Mouse (Mus musculus) yolk sac, embryonic 10.5 days (tissue): ENCODE results near the gene Loxl4.

Experiments
- DNase-seq: peaks from one replicate; pipeline ENCODE4 v3.0.0-alpha.2; 2017; ENCODE audit warnings: low spot score

Loxl4 gene

DNA sequence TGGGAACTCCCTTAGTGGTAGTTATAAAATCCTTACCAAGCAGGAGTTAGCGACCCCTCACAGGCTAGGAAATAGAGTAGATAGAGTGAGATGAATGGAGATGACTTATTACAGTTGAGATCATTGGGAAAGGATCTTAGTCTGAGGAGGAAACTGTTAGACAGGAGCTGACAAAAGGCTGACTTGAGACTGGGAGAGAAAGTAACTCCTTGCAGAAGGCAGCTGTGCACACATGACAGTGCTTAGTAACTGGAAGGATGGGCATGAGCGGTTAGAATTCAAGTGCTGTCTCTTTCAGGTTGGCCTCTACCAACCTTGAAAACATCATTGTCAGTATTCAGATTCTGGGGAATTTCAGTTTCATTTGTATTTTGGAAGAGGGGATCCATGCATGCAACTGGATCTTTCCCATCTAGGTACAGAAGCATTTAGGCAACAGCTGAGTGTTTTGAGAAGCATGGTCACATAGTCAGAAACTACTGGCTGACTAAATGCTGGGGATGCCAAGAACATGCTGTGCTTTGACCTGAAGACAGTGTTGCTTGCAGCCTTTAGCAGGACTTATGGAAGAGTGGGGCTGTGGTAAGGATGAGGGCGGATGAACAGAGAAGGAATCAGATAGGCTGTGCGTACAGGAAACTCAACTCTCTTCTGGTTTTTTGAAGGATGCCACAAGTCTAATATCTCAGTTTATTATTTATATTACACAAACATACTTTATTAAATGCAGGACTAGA lies 46.2 kb downstream of the Loxl4 start:
- no peak for DNase-seq

- no peak for DNase-seq
Observed at GRCm38 (mm10) chr19:42563726-42564270, 48.8 kb downstream of the Loxl4 start.

GRCm38 (mm10) chr19:42562981-42563380 lies 49.6 kb downstream of the Loxl4 start:
- no peak for DNase-seq

DNA sequence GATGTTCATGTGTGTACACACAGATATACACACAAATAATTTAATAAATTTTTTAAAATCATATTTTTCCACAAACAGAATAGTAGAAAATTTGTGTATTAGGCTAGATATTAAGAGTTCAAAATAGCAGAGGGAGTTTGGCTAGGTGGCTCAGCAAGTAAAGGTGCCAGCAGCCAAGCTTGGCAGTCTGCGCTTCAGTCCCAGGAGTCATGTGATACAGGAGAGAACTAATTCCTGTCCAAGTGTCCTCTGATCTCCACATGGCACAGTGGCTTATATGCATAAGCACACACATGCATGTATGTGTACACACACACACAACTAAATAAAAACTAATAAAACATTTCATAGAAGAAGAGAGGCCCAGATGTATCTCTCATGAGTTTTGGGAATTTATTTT lies 50.6 kb downstream of the Loxl4 start:
- DNase-seq: no peak

- no peak for DNase-seq
Observed at GRCm38 (mm10) chr19:42558701-42559100, 53.9 kb downstream of the Loxl4 start.
